Mouse (Mus musculus) large intestine, adult 2 months (tissue): ENCODE results near the gene Rnpepl1. TPM values are rescaled to one million over a fixed set of nuclear protein-coding genes. Genes with fewer than 3 reads are reported as not detected.

Source experiments
- DNase-seq: peaks from one replicate; pipeline ENCODE4 v3.0.0-alpha.2; 2012; ENCODE audit warnings: low read depth, low spot score
- WGBS: fragments of 180-500 bp; shearing (Covaris S2); methylation state at CpG from one replicate; pipeline ENCODE4 v1.1.7; 2018; 5-methylcytosine and 5-hydroxymethylcytosine counted together
- polyA plus RNA-seq: library from polyadenylated mRNA; depleted of rRNA; stranded (reverse); fragments of >200 nt; gene quantifications from 2 replicates; pipeline ENCODE4 v1.2.3, GENCODE M21; 2012; rRNA removed

Rnpepl1 gene
- 147 and 154 TPM in 2 replicates for polyA plus RNA-seq

- under 1% methylated on average over 37 of the region's 57 CpGs for WGBS
- DNase-seq, result no peak
Measured at GRCm38 (mm10) chr1:92910239-92910885, at the start of gene Rnpepl1. Gene Rnpepl1, plus strand, starts transcription at chr1:92910783.

GRCm38 (mm10) chr1:92861503-92861902, 49.1 kb upstream of the Rnpepl1 start:
- WGBS, result 68% methylated on average over 6 of the region's 6 CpGs
- no peak for DNase-seq

GRCm38 (mm10) chr1:92863268-92863667, 47.3 kb upstream of the Rnpepl1 start:
- DNase-seq, result no peak
- 80% methylated on average over 4 of the region's 4 CpGs for WGBS

GRCm38 (mm10) chr1:92866170-92866569, 44.4 kb upstream of the Rnpepl1 start:
- WGBS, result 54% methylated on average over 2 of the region's 2 CpGs
- DNase-seq, result no peak

- no peak for DNase-seq
- 74% methylated on average over 2 of the region's 2 CpGs for WGBS
Measured at GRCm38 (mm10) chr1:92869985-92870384, 40.6 kb upstream of the Rnpepl1 start.

GRCm38 (mm10) chr1:92872666-92873065, 37.9 kb upstream of the Rnpepl1 start:
- 68% methylated on average over 7 of the region's 7 CpGs for WGBS

GRCm38 (mm10) chr1:92874011-92874410, 36.6 kb upstream of the Rnpepl1 start:
- 76% methylated on average over 3 of the region's 3 CpGs for WGBS
- DNase-seq, result no peak

More at GRCm38 (mm10) chr1:92872666-92873065, 37.9 kb upstream of the Rnpepl1 start:
- no peak for DNase-seq

- WGBS, result 76% methylated on average over 8 of the region's 8 CpGs
- DNase-seq, result no peak
Measured at GRCm38 (mm10) chr1:92875360-92876111, 35.0 kb upstream of the Rnpepl1 start.

GRCm38 (mm10) chr1:92877431-92877978, 33.1 kb upstream of the Rnpepl1 start:
- 41% methylated on average over 12 of the region's 12 CpGs for WGBS
- DNase-seq, result no peak

- no peak for DNase-seq
- 74% methylated on average over 13 of the region's 13 CpGs for WGBS
Measured at GRCm38 (mm10) chr1:92878066-92878741, 32.4 kb upstream of the Rnpepl1 start.

GRCm38 (mm10) chr1:92879266-92879665, 31.3 kb upstream of the Rnpepl1 start:
- no peak for DNase-seq
- WGBS, result 84% methylated on average over 12 of the region's 12 CpGs

GRCm38 (mm10) chr1:92880101-92880500, 30.5 kb upstream of the Rnpepl1 start:
- DNase-seq, result no peak
- WGBS, result 60% methylated on average over 5 of the region's 5 CpGs

GRCm38 (mm10) chr1:92881982-92882381, 28.6 kb upstream of the Rnpepl1 start:
- WGBS, result 72% methylated on average over 6 of the region's 6 CpGs
- no peak for DNase-seq

- 49% methylated on average over 7 of the region's 7 CpGs for WGBS
Measured at GRCm38 (mm10) chr1:92888901-92889655, 21.5 kb upstream of the Rnpepl1 start.

GRCm38 (mm10) chr1:92892791-92893190, 17.8 kb upstream of the Rnpepl1 start:
- DNase-seq, result no peak
- WGBS, result 59% methylated on average over 3 of the region's 3 CpGs

More at GRCm38 (mm10) chr1:92888901-92889655, 21.5 kb upstream of the Rnpepl1 start:
- DNase-seq, result no peak

- no peak for DNase-seq
- 52% methylated on average over 3 of the region's 3 CpGs for WGBS
Measured at GRCm38 (mm10) chr1:92893896-92894295, 16.7 kb upstream of the Rnpepl1 start.

- no peak for DNase-seq
- 19% methylated on average over 3 of the region's 3 CpGs for WGBS
Measured at GRCm38 (mm10) chr1:92895089-92895488, 15.5 kb upstream of the Rnpepl1 start.

GRCm38 (mm10) chr1:92902786-92903185, 7.8 kb upstream of the Rnpepl1 start, which contains the start of gene Ankmy1:
Gene Ankmy1, minus strand, starts transcription at chr1:92902906.
- no peak for DNase-seq
- WGBS, result 2% methylated on average over 15 of the region's 15 CpGs

- 63% methylated on average over 4 of the region's 4 CpGs for WGBS
- DNase-seq, result no peak
Measured at GRCm38 (mm10) chr1:92903627-92904026, 7.0 kb upstream of the Rnpepl1 start.
